Mouse (Mus musculus) intestine, postnatal 0 days (tissue): Measurements from ENCODE around the gene Dnajc19. TPM values are rescaled to one million over a fixed set of nuclear protein-coding genes. Genes with fewer than 3 reads are reported as not detected.
A peak's percentile ranks its signal among the peaks of the same experiment; 100 is the strongest.

Experiments
- ATAC-seq: fragments of 200-750 bp; cut with Nextera tagmentation; 2 replicates; pipeline ENCODE4 v1.8.0; 2017; ENCODE audit warnings: mild to moderate bottlenecking, moderate TSS enrichment, moderate library complexity
- H3K27ac ChIP-seq: fragments of 300-500 bp; sonication (generic); 2 replicates; pipeline ENCODE4 v1.5.1; 2014; ENCODE audit warnings: mild to moderate bottlenecking, low read depth, low read length, moderate library complexity
- H3K27me3 ChIP-seq: fragments of 300-500 bp; sonication (generic); replicated peaks from 2 replicates; pipeline ENCODE4 v1.6.1; 2014; ENCODE audit warnings: low read length, mixed read lengths; ENCODE audit not compliant: control insufficient read depth, insufficient read depth
- H3K36me3 ChIP-seq: fragments of 300-500 bp; sonication (generic); 2 replicates; pipeline ENCODE4 v1.6.1; 2014; ENCODE audit warnings: mild to moderate bottlenecking, moderate library complexity; ENCODE audit not compliant: control insufficient read depth, insufficient read depth
- H3K4me1 ChIP-seq: fragments of 300-500 bp; sonication (generic); replicated peaks from 2 replicates; pipeline ENCODE4 v1.6.1; 2014; ENCODE audit warnings: antibody characterized with exemption, low read length, mixed read lengths; ENCODE audit not compliant: control insufficient read depth, insufficient read depth
- H3K4me2 ChIP-seq: fragments of 300-500 bp; sonication (generic); replicated peaks from 2 replicates; pipeline ENCODE4 v1.6.1; 2014; ENCODE audit warnings: low read depth, mild to moderate bottlenecking, moderate library complexity
- H3K4me3 ChIP-seq: fragments of 300-500 bp; sonication (generic); 2 replicates; pipeline ENCODE4 v1.5.1; 2014; ENCODE audit warnings: low read depth, low read length
- H3K9ac ChIP-seq: fragments of 300-500 bp; sonication (generic); 2 replicates; pipeline ENCODE4 v1.6.1; 2014; ENCODE audit warnings: mild to moderate bottlenecking, low read depth, low read length
- H3K9me3 ChIP-seq: fragments of 300-500 bp; sonication (generic); 2 replicates; pipeline ENCODE4 v1.6.1; 2016; ENCODE audit warnings: mixed run types; ENCODE audit not compliant: control insufficient read depth
- CTCF ChIP-seq: sonication (generic); IDR thresholded peaks from 2 replicates; pipeline ENCODE4 v1.5.1; 2016; ENCODE audit warnings: low read depth, mild to moderate bottlenecking, control low read depth, antibody characterized with exemption, moderate library complexity
- WGBS: fragments of 180-500 bp; shearing (Covaris S2); extraction: QIAGEN DNeasy Blood & Tissue Kit; methylation state at CpG from one replicate; pipeline ENCODE4 v1.1.7; 2014; 5-methylcytosine and 5-hydroxymethylcytosine counted together
- polyA plus RNA-seq: library from polyadenylated mRNA; unstranded; fragments of >200 nt; fragmentation: Nextera tagmentation; extraction: Ambion mirVana; gene quantifications from 2 replicates; pipeline ENCODE4 v1.2.1, GENCODE M21; 2015

The Dnajc19 gene
- polyA plus RNA-seq, 1 experiment from 2014 or later, result 313 TPM

DNA sequence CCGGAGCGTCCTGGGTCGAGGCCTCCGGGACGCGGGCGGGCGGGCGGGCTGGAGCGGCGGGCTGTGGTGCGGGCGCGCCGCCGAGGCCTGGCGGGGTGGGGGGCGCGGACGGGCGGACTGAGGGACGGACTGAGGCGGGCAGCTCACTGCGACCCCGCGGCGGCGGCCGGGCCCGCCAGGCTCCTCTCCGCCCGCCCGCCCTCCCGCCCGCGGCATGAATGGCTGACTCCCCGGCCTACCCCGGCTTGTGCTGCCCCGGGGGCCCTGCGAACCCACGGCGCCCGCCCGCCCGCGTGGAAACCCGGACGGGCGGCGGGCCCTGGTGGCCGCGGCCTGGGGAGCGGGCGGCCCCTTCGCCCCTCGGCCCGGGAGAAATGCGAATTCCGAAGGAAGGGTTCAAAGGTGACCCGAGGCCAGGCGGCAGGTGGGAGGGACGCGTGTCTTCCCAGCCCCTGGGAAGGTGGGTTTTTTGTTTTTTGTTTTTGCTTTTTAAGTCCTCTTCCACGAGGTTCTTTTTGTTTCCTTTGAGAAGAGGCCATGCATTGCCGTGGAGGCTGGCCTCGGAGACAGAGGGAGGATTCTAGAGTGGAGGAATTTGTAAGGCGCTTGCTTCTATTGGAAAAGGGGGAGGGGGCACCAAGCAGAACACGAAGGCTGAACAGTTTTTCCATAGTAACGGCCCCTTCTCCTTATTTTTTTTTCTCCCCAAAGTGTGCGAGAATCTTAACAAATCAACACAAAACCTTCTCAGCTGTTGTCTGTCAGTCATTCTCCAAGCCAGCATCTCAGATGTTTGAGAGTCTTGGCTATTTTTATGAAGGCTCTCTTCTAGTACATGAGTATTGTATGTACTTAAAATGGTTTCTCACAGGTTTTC lies 60.5 kb downstream of the Dnajc19 start:
- no peaks in the 10 kb centered on the region for H3K36me3 ChIP-seq
- WGBS, result under 1% methylated on average over 50 of the region's 70 CpGs
- H3K27me3 ChIP-seq, result no peaks in the 10 kb centered on the region
- H3K4me1 ChIP-seq, result no peaks in the 10 kb centered on the region
- H3K9me3 ChIP-seq, result no peaks in the 10 kb centered on the region
- no peak; the same call in 1 of the 2 replicates for ATAC-seq
- peak overlapping the region; percentile 79 for H3K4me2 ChIP-seq
- peak overlapping the region; percentile 99 for H3K9ac ChIP-seq
- peak overlapping the region; percentile 94 for H3K4me3 ChIP-seq
- TF ChIP-seq CTCF, result no peak
- peak overlapping the region; percentile 93 for H3K27ac ChIP-seq

DNA sequence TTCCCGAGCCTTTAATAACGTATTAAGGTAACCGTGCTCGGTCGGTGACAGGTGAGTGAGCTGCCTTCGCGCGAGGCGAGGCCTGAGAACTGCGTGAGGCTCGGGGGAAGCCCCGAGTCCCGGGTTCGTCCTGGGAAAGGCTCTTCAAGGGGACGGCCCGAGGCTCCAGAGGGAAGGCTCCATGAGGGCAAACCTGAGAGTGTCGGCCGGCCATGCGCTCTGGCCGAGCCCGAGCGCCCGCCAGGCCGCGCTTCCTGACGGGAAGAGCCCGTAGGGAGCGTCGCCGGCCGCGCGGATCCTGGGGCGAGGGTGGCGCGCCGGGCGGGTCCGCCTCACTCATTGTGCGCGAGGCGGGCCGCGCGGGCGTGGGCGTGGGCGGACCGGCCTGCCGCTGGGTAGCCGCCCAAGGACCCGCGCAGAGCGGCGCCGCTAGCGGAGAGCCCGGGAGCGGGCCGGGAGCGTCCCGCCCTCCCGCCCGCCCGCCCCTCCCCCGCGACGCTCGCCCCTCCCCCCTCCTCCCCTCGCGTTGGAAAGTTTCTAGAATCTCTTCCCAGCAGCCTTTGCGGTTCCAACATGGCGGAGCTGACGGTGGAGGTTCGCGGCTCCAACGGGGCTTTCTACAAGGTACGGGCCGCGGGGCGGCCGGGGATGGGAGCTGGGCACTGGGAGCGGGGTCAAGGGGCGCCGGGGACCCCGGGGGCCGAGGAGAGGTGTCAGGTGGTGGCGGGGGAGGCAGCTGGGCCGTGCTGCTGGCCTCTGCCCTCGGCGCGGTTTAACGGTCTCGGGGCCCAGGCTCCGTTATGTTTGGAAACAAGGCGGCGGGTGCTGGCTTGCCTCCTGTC lies 61.4 kb downstream of the Dnajc19 start, which contains the start of gene Fxr1:
Gene Fxr1 (plus strand): TSS at position 404 of the 842 bp plus-strand sequence.
- peak within 1 kb of the TSS; percentile 79 for H3K4me2 ChIP-seq
- H3K9ac ChIP-seq, result peak within 1 kb of the TSS; percentile 99
- ATAC-seq, result peak; percentile 99
- no peak for TF ChIP-seq CTCF
- peak within 1 kb of the TSS; percentile 94 for H3K4me3 ChIP-seq
- no peaks in the 10 kb centered on the region for H3K4me1 ChIP-seq
- under 1% methylated on average over 64 of the region's 97 CpGs for WGBS
- no peaks in the 10 kb centered on the region for H3K27me3 ChIP-seq
- H3K36me3 ChIP-seq, result no peaks in the 10 kb centered on the region
- no peaks in the 10 kb centered on the region for H3K9me3 ChIP-seq
- peak within 1 kb of the TSS; percentile 93 for H3K27ac ChIP-seq

DNA sequence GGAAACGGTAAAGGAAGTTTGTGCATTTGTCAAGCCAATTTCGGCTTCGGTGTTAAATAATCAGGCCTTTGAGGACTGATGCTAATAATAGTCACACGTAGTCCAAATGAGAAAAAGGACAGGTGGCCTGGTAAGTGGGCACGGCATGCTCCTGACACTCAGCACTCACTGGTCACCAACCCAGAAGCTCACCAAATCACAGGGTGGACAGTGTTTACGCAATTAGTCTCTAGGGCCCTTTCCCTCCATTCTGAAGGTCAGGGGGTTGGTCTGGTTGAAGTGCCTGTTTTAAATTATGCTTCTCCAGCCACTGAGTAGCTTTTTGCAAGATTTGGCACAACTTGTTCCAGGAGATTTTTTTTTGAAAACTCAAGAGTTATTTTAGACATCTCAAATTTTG lies 72.9 kb downstream of the Dnajc19 start:
- Histone ChIP-seq H3K36me3 (no peaks in the 10 kb centered on the region; the same call in 1 of the 2 replicates), H3K4me3 (no peak overlapping the region), H3K27ac (no peak overlapping the region), H3K27me3 (no peaks in the 10 kb centered on the region), H3K4me2 (no peak overlapping the region), H3K4me1 (no peaks in the 10 kb centered on the region), H3K9me3 (no peaks in the 10 kb centered on the region), H3K9ac (no peak overlapping the region)
- no peak for TF ChIP-seq CTCF
- ATAC-seq, result no peak
- WGBS, result 71% methylated on average over 6 of the region's 6 CpGs

DNA sequence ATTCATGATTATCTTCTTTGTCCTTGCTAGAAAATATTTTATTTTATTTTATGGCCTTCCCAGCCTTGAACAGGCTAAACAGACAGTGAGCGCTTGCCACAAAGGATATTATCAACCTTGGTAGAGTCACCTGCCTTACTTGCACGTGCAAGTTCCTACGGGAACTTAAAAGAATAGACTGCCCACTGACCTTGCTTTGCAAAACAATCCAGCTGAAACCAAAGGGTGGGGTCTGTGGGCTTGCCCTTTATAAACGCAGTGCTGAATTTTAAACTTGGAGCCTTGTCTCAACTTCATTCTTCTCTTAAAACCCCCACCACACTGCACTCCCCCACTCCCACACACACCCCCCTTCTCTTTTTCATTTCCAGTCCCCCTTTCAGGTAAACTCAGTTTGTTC lies 73.5 kb downstream of the Dnajc19 start:
- Histone ChIP-seq H3K9ac (no peak overlapping the region), H3K36me3 (no peaks in the 10 kb centered on the region; the same call in 1 of the 2 replicates), H3K4me3 (no peak overlapping the region), H3K4me1 (no peaks in the 10 kb centered on the region), H3K27ac (no peak overlapping the region), H3K4me2 (no peak overlapping the region), H3K27me3 (no peaks in the 10 kb centered on the region), H3K9me3 (no peaks in the 10 kb centered on the region)
- WGBS, result 50% methylated on average over 4 of the region's 4 CpGs
- no peak for ATAC-seq
- no peak for TF ChIP-seq CTCF

DNA sequence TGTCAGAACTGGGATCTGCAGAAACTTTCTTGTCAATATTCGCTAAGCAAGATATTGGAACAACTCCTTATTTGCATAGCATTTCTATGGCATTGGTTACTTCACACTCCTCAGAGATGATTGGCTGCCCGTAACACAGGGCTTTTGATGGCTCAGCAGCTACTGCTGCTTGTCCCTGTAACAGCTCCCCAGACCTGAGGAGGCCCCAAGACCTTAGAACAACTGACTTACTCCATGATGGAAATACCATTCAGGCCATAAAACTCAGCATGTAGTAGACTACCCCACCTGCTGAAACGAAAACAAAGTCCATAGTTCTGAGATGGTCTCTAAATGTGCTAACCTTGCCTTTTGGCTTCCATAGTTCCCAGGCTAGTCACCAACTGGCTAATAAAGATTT lies 74.3 kb downstream of the Dnajc19 start:
- no peaks in the 10 kb centered on the region for H3K4me1 ChIP-seq
- WGBS, result 40% methylated on average over 3 of the region's 3 CpGs

DNA sequence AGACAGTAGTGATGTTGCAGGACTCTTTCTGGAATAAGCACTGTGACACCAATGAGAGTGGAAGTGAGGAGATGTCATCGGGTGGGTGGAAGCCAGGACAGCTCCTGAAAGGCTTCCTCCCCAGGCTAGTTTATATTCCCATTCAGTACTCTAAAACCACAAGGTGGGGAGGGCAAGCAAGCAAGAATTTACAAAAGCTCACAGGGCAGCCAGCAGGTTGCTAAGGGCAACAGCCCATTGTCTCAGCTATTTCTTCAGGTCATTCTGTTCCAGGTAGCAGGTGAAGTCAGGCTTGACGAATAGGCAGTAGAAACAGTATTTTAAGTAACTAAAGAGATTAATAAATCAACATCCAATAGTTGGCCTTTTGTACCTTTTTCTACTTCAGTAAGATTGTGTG lies 74.8 kb downstream of the Dnajc19 start:
- no peak for ATAC-seq
- Histone ChIP-seq H3K36me3 (no peaks in the 10 kb centered on the region; the same call in 1 of the 2 replicates), H3K4me1 (no peaks in the 10 kb centered on the region), H3K27me3 (no peaks in the 10 kb centered on the region), H3K4me2 (no peak overlapping the region), H3K27ac (no peak overlapping the region), H3K4me3 (no peak overlapping the region), H3K9me3 (no peaks in the 10 kb centered on the region), H3K9ac (no peak overlapping the region)
- WGBS, result 56% methylated on average over 2 of the region's 2 CpGs
- no peak for TF ChIP-seq CTCF

More for the DNA sequence above, 74.3 kb downstream of the Dnajc19 start:
- no peaks in the 10 kb centered on the region; the same call in 1 of the 2 replicates for H3K36me3 ChIP-seq
- no peaks in the 10 kb centered on the region for H3K9me3 ChIP-seq
- H3K9ac ChIP-seq, result no peak overlapping the region
- H3K27me3 ChIP-seq, result no peaks in the 10 kb centered on the region
- H3K27ac ChIP-seq, result no peak overlapping the region
- no peak for TF ChIP-seq CTCF
- H3K4me2 ChIP-seq, result no peak overlapping the region
- ATAC-seq, result peak; percentile 94
- H3K4me3 ChIP-seq, result no peak overlapping the region

Other genes starting within 250 kb of the Dnajc19 start
- gene Ccdc39, start 237.0 kb downstream of the Dnajc19 start, polyA plus RNA-seq, result 0.39 and 0.67 TPM in 2 replicates
- gene Fxr1, start 61.4 kb downstream of the Dnajc19 start, polyA plus RNA-seq, result 27.4 and 30.5 TPM in 2 replicates